14 mouse cellular contexts compared by ENCODE assay signal in genomic region chr5:24018621-24019261, GRCm38 (mm10). TPM values are rescaled to one million over a fixed set of nuclear protein-coding genes. Genes with fewer than 3 reads are reported as not detected.
DNase-seq lines count a peak whose midpoint lies in the region; ATAC-seq lines count a peak whose summit lies in the region.
"Had no signal": no experiment of that assay in that cellular context is flagged by ENCODE, and none has a peak within 500 bp of the region (broad histone marks: within the 10 kb centered on the region; RNA-seq: fewer than 3 reads in every experiment).

No protein-coding gene starts in this region.

- peak overlapping the region; percentile 92 for H3K27ac ChIP-seq in neural tube, embryonic 11.5 days (ENCODE audit: low read depth, low read length)
- H3K27ac ChIP-seq in hindbrain, embryonic 16.5 days (ENCODE audit: low read depth, low read length), result peak overlapping the region; percentile 55
- peak overlapping the region; percentile 75 for H3K27ac ChIP-seq in midbrain, embryonic 14.5 days (replicated peaks; ENCODE audit: low read depth, low read length)
- H3K27ac ChIP-seq: heart, embryonic 15.5 days had no signal

- H3K9me3 ChIP-seq in neural tube, embryonic 11.5 days (ENCODE audit: control insufficient read depth, low read length), result no peaks in the 10 kb centered on the region
- H3K9me3 ChIP-seq in hindbrain, embryonic 16.5 days (ENCODE audit: control insufficient read depth, low read length), result 0 out of 2 replicates have a peak, but pooled peaks cover 2% of the 10 kb centered on the region
- no peaks in the 10 kb centered on the region for H3K9me3 ChIP-seq in midbrain, embryonic 14.5 days (ENCODE audit: control insufficient read depth, low read length)
- H3K9me3 ChIP-seq: heart, embryonic 15.5 days had no signal

- no peaks in the 10 kb centered on the region for H3K27me3 ChIP-seq in neural tube, embryonic 11.5 days (ENCODE audit: control insufficient read depth, insufficient read depth, low read length)
- no peaks in the 10 kb centered on the region for H3K27me3 ChIP-seq in hindbrain, embryonic 16.5 days (replicated peaks; ENCODE audit: control insufficient read depth, insufficient read depth, low read length)
- no peaks in the 10 kb centered on the region for H3K27me3 ChIP-seq in midbrain, embryonic 14.5 days (ENCODE audit: control insufficient read depth, insufficient read depth, low read length)
- H3K27me3 ChIP-seq: heart, embryonic 15.5 days had no signal

- no peak overlapping the region for H3K9ac ChIP-seq in neural tube, embryonic 11.5 days (ENCODE audit: low read length)
- no peak overlapping the region for H3K9ac ChIP-seq in hindbrain, embryonic 16.5 days (ENCODE audit: low read depth, low read length)
- H3K9ac ChIP-seq in midbrain, embryonic 14.5 days (replicated peaks; ENCODE audit: low read length), result 0 out of 2 replicates have a peak overlapping the region, but pooled peaks have one; percentile 7
- H3K9ac ChIP-seq: heart, embryonic 15.5 days had no signal

- no peaks in the 10 kb centered on the region for H3K36me3 ChIP-seq in neural tube, embryonic 11.5 days (ENCODE audit: control insufficient read depth, insufficient read depth, low read length)
- no peaks in the 10 kb centered on the region; the same call in 1 of the 2 replicates for H3K36me3 ChIP-seq in hindbrain, embryonic 16.5 days (ENCODE audit: control insufficient read depth, insufficient read depth, low read length)
- no peaks in the 10 kb centered on the region for H3K36me3 ChIP-seq in midbrain, embryonic 14.5 days (ENCODE audit: control insufficient read depth, insufficient read depth, low read length)

- peak; percentile 56 for ATAC-seq in neural tube, embryonic 11.5 days (ENCODE audit: insufficient read depth, low FRiP score, low TSS enrichment)
- peak; percentile 60; the same call in 1 of the 2 replicates for ATAC-seq in hindbrain, embryonic 16.5 days
- ATAC-seq in midbrain, embryonic 14.5 days (ENCODE audit: low FRiP score, low TSS enrichment), result no peak
- ATAC-seq: intestine, postnatal 0 days had no signal

- WGBS in neural tube, embryonic 11.5 days, result 63% methylated on average over 7 of the region's 7 CpGs
- WGBS in hindbrain, embryonic 16.5 days, result 28% methylated on average over 7 of the region's 7 CpGs
- WGBS in midbrain, embryonic 14.5 days, result 42% methylated on average over 7 of the region's 7 CpGs

- peaks cover 16% of the 10 kb centered on the region for H3K4me1 ChIP-seq in neural tube, embryonic 11.5 days (ENCODE audit: control insufficient read depth, insufficient read depth, low read length)
- peaks cover 22% of the 10 kb centered on the region for H3K4me1 ChIP-seq in hindbrain, embryonic 16.5 days (ENCODE audit: control insufficient read depth, insufficient read depth, low read depth, low read length)
- H3K4me1 ChIP-seq in midbrain, embryonic 14.5 days (ENCODE audit: control insufficient read depth, insufficient read depth, low read length), result peaks cover 28% of the 10 kb centered on the region

- H3K4me3 ChIP-seq in neural tube, embryonic 11.5 days (ENCODE audit: low read depth, low read length), result no peak overlapping the region
- no peak overlapping the region for H3K4me3 ChIP-seq in hindbrain, embryonic 16.5 days (ENCODE audit: low read length)
- no peak overlapping the region for H3K4me3 ChIP-seq in midbrain, embryonic 14.5 days (replicated peaks; ENCODE audit: low read depth, low read length)
- H3K4me3 ChIP-seq: heart, embryonic 15.5 days; myocyte had no signal

- peak; percentile 26 for DNase-seq in neural tube, embryonic 11.5 days (ENCODE audit: low spot score)
- DNase-seq in neural tube, embryonic 10.5 days (ENCODE audit: extremely low spot score, low spot score), result no peak
- DNase-seq in midbrain, embryonic 14.5 days, result peak; percentile 60
- no peak for DNase-seq in spleen, postnatal 10 days (ENCODE audit: low spot score in 2 of 2)
- DNase-seq in gastrocnemius, postnatal 4 days (ENCODE audit: low spot score in 2 of 2), result no peak
- no peak for DNase-seq in testis, postnatal 10 days (ENCODE audit: low spot score)
- DNase-seq: adrenal gland, postnatal 10 days; cerebellum, adult 11-12 months; liver; lung, postnatal 10 days had no signal

- H3K4me2 ChIP-seq in neural tube, embryonic 11.5 days (ENCODE audit: low read depth), result no peak overlapping the region
- no peak overlapping the region for H3K4me2 ChIP-seq in hindbrain, embryonic 16.5 days (ENCODE audit: low read length)
- H3K4me2 ChIP-seq in midbrain, embryonic 14.5 days (ENCODE audit: low read length), result 0 out of 2 replicates have a peak overlapping the region, but pooled peaks have one; percentile 1
- H3K4me2 ChIP-seq: heart, embryonic 15.5 days had no signal

RNA-seq across cellular contexts. Expression of gene Fam126a, which starts 11.7 kb away (rescaled TPM):
- 47.7 and 48.0 TPM in 2 replicates for polyA plus RNA-seq in neural tube, embryonic 11.5 days (2014; fragmentation: Nextera tagmentation; extraction: Ambion mirVana)
- 24.0 and 31.0 TPM in 2 replicates for polyA plus RNA-seq in hindbrain, embryonic 16.5 days (2015; fragmentation: Nextera tagmentation; extraction: Ambion mirVana)
- 23.9 and 49.0 TPM in 2 replicates for polyA plus RNA-seq in midbrain, embryonic 14.5 days (2014; fragmentation: Nextera tagmentation; extraction: Ambion mirVana)
- total RNA-seq in gastrocnemius, postnatal 4 days (2021), result 10 to 100 TPM; 32.6 to 32.7 TPM

Comparison
In these comparisons a context has a peak if more than half of its experiments do, and no peak if none do; other contexts are left out.
1. DNase-seq: peak in neural tube, embryonic 11.5 days (single experiment) and midbrain, embryonic 14.5 days (single experiment); none in neural tube, embryonic 10.5 days (single experiment), spleen, postnatal 10 days (0 of 2), gastrocnemius, postnatal 4 days (0 of 2) and testis, postnatal 10 days (single experiment).
2. Peak in every context shown above with its lines, with median percentiles within 50 percentile points of each other: H3K27ac ChIP-seq.